Mouse (Mus musculus): ENCODE data around the gene St6galnac3.

St6galnac3 gene

DNA sequence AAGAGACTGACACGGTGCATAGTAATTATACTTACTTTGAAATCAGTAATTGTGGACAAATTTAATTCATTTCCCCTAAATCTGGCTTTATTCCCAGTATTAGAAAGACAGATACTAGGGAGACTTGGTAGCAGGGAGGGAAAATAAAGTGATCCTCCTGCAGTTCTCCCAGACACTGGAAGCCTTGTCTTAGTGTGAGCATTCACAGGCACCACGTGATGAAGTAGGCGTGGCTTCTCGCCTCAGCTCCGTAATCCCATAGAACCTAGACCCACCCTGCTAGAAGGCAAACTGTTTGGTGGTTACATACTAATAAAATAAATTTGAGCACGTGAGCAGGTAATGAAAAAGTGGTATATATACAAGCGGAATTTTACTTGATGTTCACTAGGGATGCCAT is 208.1 kb downstream of the St6galnac3 start:
- DNase-seq (ENCODE audit: extremely low spot score, low spot score) = no peak

DNA sequence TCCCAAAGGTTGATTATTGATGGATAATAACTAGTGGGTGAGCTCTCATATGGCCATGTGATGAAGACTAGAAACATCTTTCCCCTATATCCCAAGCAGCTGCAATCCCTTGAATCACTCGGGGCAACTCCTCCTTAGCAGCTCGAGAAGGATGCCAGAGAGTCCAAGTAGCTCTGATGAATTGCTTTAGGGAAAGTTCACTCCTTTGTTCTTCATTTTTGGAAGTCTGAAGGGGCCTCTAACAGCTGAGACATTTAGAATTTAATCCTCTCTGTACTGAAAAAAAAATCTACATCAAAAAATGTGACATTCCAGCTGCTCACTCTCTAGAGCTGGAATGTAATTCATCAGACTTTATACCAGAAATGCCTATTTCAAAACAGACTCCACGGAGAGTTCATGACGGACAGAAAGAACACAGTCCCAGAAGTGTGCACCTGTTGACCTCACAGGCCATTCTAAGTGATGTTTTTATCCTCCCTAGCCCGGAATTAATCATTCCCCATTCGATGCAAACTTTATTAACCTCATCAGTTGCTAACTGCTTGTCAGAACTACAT is 211.4 kb downstream of the St6galnac3 start:
- no peak for DNase-seq (ENCODE audit: extremely low spot score, low spot score)

DNA sequence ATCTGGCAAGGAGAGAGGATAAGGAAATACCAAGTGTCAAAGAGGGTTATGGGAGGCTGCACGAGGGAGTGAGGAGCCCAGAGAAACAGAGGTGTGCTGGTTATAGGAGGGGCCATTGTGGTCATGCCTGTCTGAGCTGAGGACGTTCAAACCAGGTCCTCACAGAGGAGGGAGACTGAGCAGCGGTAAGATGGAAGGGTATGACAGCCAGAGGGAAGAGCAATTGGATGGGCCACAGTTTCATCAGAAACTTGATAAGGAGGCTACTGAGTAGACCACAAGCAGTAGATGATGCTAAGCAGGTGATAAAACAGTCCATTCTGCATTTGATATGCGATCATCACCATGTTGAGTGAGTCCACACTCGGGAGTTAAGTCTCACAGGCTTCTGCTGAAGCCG is 212.4 kb downstream of the St6galnac3 start:
- no peak for DNase-seq (ENCODE audit: extremely low spot score, low spot score)

DNA sequence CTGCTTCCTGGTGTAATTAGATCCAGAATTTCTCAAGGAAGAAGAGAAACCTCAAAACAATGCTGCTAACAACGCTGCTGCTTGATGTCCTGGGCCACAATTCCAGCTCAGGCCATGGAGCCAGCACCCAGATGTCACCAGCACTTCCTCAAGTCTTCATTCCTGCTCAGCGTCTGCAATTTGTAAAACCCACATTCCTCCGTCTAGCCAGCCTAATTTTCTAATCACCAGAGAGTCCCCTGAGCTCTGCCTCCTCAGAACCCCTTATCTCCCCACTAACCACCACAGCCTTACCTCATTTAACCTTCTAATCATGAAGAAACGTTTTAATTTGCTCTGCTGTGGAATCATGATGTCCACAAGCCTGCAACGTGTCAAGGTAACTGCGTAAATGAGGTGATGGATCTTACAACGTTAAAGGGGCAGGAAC is 213.8 kb downstream of the St6galnac3 start:
- no peak for DNase-seq (ENCODE audit: extremely low spot score, low spot score)

DNA sequence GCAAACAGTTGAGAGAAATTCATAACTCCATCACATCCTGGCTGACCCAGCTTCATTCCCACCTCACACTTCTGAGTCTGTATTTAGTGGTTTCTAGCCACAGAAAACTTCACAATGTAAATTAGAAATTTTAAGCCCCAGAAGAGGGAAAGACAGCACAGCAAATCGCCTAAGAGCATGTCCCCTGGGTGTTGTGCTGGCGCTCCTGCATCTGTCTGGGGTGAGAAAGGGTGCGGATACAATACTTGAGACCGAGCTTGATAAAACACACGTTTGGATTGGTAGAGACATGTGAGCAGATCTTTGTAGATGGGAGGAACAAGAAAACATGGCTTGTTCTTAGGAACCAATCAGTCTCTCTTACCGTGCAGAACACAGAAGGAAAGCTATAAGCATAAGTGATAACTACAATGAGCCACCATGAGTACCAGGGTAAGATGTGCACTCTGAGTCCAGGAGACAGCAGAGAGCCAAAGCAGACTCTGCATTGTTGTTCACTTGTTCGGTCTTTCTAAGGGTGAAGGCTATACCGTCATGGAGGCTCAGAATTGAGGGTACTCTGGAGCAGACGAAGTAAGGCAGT is 214.8 kb downstream of the St6galnac3 start:
- DNase-seq (ENCODE audit: extremely low spot score, low spot score) = no peak

DNA sequence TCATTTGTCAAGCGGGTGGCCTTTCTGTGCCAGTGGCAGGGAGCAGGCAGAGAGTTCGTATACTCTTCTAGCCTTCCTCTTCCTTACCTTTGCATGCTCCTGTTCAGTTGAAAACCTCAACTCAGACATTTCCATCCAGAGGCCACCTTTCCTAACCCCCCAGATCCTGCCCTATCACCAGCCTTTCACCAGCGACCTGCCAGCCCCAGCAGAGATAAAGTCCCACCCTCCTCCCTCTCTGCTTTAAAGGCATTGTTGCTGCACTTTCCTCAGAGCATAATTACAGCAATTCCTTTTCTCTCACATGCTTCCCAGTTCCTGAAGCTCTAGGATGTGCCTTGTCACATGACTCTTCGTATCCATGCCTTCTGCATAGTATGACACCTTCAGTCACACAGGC is 215.3 kb downstream of the St6galnac3 start:
- DNase-seq (ENCODE audit: extremely low spot score, low spot score) = no peak

DNA sequence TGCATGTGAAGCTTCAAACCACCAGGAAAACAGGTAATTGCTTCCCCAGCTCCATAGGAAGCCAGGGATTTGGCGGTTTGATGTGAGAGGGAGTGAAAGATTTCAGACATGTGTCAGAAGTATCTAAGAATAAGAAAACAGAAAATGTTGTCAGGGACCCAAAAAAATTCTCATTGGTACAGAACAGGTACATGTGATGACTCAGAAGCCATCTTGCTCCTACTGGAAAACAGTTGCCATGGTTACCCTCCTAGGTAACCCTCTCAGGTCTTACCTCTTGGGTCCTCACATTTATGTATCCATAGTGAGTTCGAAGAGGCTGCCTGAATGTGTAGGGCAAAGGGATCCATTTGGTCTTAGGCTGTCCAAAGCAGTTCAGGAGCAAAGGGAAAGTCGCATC is 215.9 kb downstream of the St6galnac3 start:
- DNase-seq (ENCODE audit: extremely low spot score, low spot score) = no peak

DNA sequence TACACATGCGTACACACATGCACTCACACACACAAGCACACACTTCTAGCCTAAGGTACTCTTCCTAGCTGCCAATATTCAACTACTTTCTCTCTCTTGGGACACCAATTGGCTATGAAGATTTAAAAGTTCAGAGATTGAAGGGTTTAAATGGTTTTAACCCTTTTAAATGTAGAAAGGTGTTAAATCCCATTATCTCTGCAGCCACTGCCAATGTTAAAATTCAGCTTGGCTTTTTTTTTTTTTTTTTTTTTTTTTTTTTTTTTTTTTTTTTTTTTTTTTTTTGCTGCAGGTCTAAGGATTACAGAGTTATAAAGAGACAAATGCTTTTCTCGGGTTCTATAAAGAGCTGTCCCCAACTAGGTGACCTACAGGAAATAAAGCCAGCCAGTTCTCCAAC is 216.4 kb downstream of the St6galnac3 start:
- no peak for DNase-seq (ENCODE audit: extremely low spot score, low spot score)

DNA sequence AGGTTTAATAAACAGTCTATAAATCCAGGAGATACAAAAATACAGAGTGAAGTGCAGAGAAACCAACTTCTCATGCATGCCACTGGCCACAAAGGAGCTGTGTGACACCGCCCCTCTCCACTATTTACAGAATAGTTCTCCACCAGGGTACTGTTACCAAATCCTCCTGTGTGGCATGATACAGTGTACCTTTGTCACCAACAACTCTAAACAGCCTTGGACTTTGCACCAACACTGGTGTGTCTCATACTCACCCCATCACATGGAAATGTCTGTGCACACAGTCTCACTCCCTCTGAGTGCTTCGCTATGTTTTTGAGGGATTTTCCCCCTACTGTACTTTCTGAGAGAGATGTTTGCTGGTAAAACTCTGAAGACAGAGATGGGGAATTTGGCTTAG is 217.4 kb downstream of the St6galnac3 start:
- DNase-seq (ENCODE audit: extremely low spot score, low spot score) = no peak

DNA sequence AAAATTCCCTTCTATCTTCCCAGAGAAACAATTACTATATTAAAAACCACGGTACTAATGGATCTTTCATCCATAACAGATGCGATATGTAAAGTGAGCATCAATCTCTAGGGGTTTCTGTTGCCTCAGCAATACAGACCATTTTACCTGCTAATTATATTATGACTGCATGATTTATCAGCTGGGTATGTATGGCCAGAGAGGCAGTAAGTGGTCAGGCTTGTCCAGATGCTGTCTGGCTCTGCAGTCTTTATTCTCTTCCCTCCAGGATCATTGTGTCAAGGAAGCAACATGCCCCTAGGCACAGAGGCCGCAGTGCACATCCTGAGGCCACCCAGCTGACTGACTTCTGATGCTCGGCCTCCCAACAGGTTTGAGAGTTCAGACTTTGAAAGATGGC is 222.5 kb downstream of the St6galnac3 start:
- no peak for DNase-seq (ENCODE audit: extremely low spot score, low spot score)

DNA sequence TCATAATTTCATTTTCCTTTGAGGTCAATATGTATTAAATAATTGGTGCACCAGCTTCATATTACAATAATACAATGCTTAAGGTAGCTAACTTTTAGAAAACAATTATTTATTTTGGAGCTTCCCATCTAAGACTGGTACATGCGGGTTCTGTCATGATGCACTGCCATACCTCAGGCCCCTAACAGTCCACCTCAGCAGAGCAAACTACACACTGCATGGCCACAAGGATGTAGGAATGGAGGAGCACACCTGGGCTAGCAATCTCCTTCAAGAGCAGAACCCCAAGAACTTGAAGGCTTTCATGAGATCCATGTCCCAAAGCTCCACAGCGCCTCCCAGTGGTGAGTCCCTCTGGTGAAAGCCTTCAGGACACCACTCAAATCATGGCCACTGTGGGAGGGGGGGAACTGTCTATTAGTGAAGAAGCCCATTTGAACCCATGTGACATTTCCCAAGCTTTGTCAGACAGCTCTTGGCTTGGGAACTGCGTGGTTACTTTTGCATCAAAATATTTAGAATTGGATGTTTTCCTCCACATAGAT is 223.6 kb downstream of the St6galnac3 start:
- DNase-seq (ENCODE audit: extremely low spot score, low spot score) = peak; percentile 64

DNA sequence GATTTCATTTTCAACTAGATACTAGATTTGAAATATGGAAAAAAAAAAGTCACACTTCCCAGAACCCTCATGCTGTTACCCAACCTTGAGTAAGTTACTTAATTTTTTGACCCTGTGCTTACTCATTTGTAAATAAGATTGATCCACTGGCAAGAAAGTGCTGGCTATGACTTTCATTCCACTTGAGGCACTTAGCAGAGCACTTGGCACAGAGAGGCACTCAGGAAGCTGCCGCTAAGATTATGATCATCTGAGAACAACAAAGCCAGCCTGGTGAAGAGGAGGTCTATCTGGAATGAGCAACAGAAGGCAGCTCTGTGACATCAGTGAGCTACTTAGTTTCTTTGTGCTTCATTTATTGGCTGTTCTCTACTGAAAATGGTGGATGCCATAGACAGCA is 232.0 kb downstream of the St6galnac3 start:
- no peak for DNase-seq (ENCODE audit: extremely low spot score, low spot score)

DNA sequence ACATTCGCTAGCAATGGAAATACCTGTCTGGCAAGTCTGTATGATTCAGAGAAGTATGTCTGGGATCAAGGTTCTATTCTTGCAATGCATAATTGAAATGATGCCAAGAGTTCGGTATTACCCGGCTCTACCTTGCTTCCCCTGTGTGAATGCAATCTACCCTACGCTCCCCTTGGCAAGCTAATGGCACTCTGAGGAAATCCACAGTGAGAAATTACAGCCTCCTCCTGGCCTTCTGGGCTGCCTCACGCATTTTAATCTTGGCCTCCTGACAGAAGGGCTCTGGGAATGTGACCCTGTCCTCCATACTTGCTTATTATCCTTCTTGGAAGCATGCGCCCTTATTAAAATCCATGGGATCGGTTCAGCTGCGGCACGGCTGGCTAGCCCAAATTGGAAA is 235.3 kb downstream of the St6galnac3 start:
- DNase-seq (ENCODE audit: extremely low spot score, low spot score) = no peak

DNA sequence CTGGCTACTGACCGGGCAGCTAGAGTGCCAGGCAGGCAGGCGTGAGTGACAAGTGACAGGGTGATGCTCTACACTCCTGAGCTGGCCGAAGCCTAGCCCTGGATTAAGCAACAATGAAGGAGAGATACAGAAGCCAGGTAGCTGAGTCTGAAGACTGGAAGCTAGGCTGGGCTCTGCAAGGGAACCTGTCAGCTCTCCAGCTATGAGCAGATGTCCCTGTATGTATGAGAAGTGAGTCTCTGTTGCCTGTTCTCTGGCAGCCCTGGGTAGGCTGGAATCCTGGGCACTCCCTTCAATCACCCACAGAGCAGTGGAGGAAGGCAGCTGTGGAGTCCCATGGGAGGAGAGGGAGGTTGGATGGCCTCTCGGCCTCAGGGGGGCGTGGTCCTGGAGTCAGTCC is 236.0 kb downstream of the St6galnac3 start:
- no peak for DNase-seq (ENCODE audit: extremely low spot score, low spot score)

DNA sequence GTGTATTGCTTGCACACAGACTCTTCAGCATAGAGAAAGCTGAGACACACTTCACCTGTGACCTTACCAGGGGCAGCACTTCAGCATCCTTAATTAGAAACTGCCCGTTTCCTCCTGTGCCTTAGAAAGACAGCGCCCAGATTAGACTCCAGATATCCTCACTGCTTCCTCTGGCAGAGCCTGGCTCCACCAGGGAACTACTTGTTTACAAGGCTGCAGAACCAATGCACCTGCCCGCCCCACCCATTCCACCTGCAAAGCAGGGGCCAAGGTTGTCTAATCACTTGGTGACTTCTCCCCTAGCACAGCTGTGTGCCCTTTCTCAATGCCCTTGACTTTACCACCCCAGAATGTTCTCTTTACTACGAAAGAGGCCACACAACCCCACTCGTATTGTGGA is 239.8 kb downstream of the St6galnac3 start:
- DNase-seq (ENCODE audit: extremely low spot score, low spot score) = no peak

DNA sequence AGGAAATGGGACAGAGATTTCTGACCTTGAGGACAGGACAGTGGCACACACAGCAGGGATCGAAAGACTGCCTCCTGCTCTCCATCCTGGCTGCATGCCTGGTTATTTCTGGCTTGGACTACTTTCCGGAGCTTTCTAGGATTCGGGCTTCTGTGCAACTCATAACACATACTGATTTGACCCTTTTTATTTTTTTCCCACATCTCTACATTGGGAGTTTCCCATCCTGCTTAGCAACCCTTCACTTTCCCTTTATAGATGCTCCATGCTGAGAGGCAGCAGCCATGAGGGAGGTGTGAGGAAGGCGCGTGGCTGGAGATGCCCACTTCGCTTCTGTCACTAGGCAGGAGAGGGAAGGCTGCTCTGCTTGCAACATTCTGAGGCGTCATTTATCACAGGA is 240.3 kb downstream of the St6galnac3 start:
- no peak for DNase-seq (ENCODE audit: extremely low spot score, low spot score)

DNA sequence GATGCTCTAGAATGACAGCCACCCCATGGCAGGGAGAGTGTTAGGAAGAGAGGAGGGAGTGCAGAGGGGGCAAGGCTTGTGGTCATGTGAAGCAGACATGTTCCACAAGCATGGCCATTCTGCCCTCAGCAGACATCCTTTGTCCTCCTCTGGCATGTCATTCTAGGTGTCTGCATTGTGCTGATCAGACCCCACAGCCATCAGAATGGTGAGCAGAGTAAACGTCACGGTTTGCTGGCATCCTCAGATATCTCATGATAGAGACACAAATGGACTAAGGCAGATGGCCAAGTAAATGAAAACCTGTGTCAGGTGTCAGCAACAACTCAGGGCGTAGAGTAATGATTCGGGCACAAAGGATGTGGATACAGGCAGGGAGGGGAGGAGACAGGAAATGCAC is 241.3 kb downstream of the St6galnac3 start:
- DNase-seq (ENCODE audit: extremely low spot score, low spot score) = no peak

DNA sequence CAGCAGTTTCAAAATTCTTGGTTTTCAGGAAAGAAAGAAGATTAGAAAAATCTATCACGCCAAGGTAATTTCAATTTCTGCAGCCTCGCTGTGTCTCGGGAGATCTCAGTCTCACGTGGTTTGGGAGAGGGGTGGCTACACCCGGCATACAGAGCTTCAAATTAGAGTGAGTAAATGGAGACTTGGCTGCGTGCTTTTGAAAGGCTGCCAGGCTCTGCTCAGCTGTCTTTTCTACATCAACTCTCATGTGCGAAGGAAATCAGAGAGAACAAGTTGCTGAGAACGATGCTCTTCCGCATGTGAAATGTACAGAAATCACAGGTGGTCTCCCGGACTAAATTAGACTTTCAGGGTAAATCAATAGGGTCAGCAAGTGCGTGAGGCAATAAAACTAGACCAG is 242.9 kb downstream of the St6galnac3 start:
- DNase-seq (ENCODE audit: extremely low spot score, low spot score) = no peak

DNA sequence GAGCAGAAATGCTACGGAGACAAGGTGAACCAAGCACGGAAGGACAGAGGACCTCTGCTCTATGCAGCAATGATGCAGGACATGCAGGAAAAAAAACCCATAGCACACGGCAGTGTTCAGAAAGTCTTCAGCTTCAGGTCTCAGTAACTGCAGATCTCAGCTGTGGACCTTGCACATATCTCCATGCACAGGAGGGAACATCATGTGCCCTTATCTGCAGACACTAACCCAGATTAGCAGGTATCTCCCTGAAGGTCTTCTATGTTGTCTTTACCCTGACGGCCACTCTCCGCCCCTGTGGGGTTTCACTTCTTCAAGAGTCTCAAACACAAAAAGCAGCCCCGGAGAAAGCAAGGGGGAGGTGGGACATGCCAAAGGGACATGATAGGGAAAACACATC is 244.0 kb downstream of the St6galnac3 start:
- DNase-seq (ENCODE audit: extremely low spot score, low spot score) = no peak

DNA sequence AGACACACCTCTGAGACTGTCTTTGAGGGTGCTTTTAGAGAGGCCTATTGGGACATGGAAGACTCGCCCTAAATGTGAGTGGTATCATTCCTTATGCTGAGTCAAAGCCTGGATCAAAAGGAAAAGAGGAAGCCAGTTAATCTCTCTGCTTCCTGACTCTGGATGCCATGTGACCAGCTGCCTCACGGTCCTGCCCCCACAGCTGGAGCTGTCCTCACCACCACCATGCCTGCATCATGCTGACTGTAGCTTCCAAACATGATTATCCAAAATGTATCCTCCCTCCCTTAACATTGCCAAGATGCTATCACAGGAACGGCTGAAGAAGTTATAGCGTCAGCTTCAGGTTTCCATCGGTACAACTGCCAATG is 244.4 kb downstream of the St6galnac3 start:
- DNase-seq (ENCODE audit: extremely low spot score, low spot score) = no peak

DNA sequence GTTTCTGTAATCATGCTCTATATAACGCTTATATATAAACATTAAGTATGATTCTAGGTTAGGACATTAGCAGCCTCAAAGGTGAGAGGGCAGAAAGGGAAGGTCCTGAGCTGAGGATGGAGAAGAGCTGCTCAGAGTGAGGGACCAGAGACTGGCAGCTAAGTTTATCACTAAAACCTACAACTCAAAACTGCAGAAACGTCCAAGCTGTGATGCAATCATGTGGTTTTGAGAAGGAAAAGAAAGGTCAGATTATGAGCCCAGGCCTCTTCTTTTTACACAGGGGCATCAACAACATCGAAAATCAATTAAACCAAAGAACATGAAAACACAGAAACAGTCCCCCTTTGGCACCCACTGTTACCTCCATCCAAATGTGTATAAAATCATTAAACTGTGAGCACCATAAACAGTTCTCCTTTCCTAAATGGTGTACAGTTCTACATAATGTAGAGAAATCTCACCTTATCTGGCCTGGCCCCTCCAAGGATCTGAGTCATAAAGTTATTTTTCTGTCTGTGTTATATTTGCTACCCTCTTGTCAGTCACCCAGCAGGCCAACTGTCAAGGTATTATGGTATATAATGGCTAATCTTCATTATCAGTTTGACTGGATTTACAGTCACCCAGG is 244.9 kb downstream of the St6galnac3 start:
- no peak for DNase-seq (ENCODE audit: extremely low spot score, low spot score)

DNA sequence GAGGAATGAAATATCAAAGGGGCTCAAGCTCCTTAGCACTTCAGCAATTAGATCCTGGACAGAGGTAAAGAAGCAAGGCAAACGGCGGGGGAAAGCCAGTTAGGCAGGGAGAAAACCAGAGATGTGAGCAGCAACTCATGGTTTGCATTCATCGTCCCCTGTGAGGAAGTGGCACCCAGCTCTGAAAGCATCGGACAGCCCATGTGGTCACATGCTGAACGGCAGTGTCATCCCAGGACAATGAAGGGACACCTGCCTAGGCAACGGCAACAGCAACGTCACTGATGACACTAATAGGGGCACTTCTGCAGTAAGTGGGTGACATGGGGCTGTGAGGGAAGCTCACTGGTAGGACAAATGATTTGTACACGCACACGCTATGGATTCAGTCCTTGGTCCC is 249.1 kb downstream of the St6galnac3 start:
- DNase-seq (ENCODE audit: extremely low spot score, low spot score) = no peak

DNA sequence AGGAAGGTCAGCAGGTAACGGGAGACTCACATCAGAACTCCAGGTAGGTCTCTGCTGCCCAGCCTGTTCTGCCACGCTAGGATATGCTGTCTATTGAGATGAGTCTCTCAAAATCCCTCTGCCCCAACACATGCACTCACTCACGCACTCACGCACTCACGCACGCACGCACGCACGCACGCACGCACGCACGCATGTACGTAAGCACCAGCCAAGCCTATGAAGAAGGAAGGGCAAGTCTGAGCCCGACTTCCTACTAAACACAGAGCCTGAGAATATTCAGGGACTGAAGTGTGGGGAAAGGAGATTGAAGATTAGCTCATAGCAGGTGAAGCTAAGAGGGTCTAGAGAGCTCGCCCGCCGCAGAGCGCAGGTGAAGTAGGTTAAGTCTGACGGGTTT is 249.5 kb downstream of the St6galnac3 start:
- no peak for DNase-seq (ENCODE audit: extremely low spot score, low spot score)

Data from neural tube, embryonic 10.5 days (tissue).